Comparison of ENCODE assay signal across 1 mouse cellular context in genomic region chr5:33656739-33657138, GRCm38 (mm10).
TF ChIP-seq lines count a peak whose summit lies in the region.

No protein-coding gene starts in this region.

TF ChIP-seq in MEL, 35 proteins besides CTCF, POLR2A, EP300 and RAD21 (continued from another document):
- TF ChIP-seq ZMIZ1 (IDR thresholded peaks at IDR 0.05; ENCODE audit: low read depth, low read length): no peak
- TF ChIP-seq CHD1 (IDR thresholded peaks at IDR 0.05; ENCODE audit: low read depth, low read length): no peak
- TF ChIP-seq SIN3A (IDR thresholded peaks at IDR 0.05; ENCODE audit: low read length): no peak
- TF ChIP-seq ETS1 (IDR thresholded peaks at IDR 0.05; ENCODE audit: low read depth, low read length): no peak
- TF ChIP-seq MXI1 (IDR thresholded peaks at IDR 0.05; ENCODE audit: low read depth, low read length): no peak
- no peak for TF ChIP-seq ZC3H11A (IDR thresholded peaks at IDR 0.05; ENCODE audit: low read depth, low read length)
TF ChIP-seq in MEL: peak in this region for 0.
